Mouse (Mus musculus): ENCODE data around the gene Mllt10.

DNA sequence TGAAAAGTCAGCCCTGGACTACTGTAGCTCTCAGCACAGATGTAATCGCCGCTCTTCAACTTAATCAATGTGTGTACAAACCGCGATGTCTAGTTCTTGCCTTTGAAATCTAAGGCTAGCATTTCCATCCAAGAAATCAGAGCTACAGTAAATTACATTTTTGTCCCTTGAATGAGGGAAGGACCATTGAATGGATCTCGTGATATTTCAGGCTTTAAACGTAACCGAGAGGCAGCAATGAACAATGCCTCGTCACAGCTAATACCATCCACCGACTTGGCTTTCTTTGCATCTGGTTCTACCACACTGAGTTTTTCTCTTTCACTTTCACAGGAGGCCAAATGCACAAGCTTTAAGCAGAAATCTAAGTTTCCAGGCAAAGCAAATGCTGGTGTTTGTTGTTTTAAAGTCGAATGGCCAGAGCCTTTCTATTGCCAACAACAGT, 4.5 kb upstream of the Mllt10 start:
- TF ChIP-seq MAX (IDR thresholded peaks at IDR 0.05) (no peak), CTCF (IDR thresholded peaks at IDR 0.05; ENCODE audit: control insufficient read depth, insufficient read depth, insufficient read length) (no peak), MYOG (IDR thresholded peaks at IDR 0.05; ENCODE audit: control insufficient read depth, extremely low read depth, insufficient read length) (no peak), USF1 (IDR thresholded peaks at IDR 0.05; ENCODE audit: low read depth) (no peak), MYOD1 (IDR thresholded peaks at IDR 0.05; ENCODE audit: control insufficient read depth, insufficient read length, low read depth) (no peak), FOSL1 (IDR thresholded peaks at IDR 0.05; ENCODE audit: insufficient read depth, low read length, poor library complexity, severe bottlenecking) (no peak)
